Mouse (Mus musculus) testis, postnatal 14 days (tissue): ENCODE measurements at regions not wholly inside any gene's neighbourhood (a gene's known extent, or its start where the extent isn't known, plus 50 kb on each side); places are given as distances from the start of the nearest gene placed in this dataset.

Source experiments
- DNase-seq: peaks from one replicate; pipeline ENCODE4 v3.0.0; 2021; ENCODE audit warnings: low spot score

GRCm38 (mm10) chr4:81005507-81006328 lies 95.3 kb downstream of the Lurap1l start:
- no peak for DNase-seq

DNA sequence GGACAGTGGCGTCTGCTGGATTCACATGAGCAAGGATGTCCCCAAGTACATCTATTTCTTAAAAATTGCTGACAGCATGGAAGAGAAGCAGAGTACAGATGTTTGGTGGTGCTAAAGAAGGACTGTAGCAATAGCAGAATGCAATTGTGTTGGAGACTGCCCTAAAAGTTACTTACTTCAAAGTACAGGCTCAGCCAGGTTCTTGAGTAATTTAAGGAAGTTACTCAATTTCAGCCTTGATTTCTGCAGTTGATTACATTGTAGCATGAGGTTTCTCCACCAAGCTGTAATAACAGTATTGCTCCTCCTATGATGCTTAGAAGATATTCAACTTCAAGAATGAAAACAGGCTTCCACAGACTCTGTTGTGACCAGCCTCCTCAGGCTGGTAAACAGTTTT lies 96.1 kb downstream of the Lurap1l start:
- DNase-seq: no peak

DNA sequence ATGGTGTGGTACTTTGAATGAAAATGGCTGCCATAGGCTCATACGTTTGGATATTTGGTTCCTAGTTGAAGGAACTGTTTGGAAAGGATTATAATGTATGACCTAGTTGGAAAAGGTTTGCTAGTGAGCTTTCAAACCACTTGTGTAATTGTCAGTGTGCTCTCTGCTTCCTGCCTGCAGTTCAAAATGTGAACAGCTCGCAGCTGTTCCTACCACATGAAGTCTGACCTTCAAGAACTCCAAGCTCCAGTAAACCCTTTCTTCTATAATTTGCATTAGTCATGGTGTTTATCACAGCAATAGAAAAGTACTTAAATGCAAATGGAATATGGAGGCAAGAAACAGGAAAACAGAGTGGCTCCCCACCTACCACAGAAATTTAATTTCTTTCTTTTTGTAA lies 111.4 kb downstream of the Lurap1l start:
- DNase-seq: no peak

DNA sequence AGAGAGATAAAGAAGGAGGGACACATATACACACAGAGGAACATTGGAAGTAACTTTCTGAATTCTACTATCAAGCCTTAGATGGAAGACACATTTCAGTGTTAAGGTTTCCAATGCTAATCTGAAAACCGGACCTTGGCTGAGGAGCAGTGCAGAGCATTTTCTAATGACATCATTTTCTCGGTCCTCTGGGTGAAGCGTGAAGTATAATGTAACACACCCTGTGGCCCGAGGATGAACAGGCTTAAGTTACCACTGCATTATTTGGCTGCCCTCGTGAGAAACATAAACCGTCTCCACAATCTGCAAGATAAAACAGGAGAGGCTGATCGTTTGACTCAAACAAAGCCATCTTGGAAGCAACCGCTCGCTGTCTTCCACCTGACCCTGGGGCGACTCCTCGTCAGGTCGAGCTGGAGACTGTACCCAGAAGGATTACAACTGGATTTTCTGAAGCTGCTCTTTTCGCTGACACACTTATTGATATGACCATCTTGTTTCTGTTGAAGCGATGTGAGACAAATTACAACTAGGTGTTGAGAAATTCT lies 113.1 kb downstream of the Lurap1l start:
- DNase-seq: no peak

GRCm38 (mm10) chr4:81027558-81027957 lies 117.1 kb downstream of the Lurap1l start:
- DNase-seq: no peak

GRCm38 (mm10) chr4:81030671-81031070 lies 120.2 kb downstream of the Lurap1l start:
- no peak for DNase-seq

GRCm38 (mm10) chr4:81037336-81037902 lies 127.0 kb downstream of the Lurap1l start:
- DNase-seq: no peak

DNA sequence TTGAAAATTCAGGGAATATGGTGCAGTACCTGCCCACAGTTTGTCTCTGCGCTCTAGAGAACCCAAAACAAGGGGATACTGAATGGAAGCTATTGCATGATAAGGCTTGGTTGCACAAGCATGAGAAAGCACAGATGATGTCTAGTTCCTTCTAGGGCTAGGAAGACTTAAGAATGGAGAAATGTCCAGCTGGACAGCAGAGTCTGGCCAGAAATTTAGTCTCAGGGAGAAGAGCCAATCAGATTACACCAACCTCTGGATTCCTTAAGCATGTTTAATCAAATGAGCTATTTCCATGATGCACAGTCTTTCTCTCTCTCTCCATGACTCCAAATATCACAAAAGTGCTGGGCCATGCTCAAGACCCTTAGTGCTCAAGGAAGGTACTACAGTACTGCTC lies 147.8 kb downstream of the Lurap1l start:
- no peak for DNase-seq

GRCm38 (mm10) chr4:81058809-81059208 lies 148.4 kb downstream of the Lurap1l start:
- no peak for DNase-seq

GRCm38 (mm10) chr4:81059356-81059755 lies 148.9 kb downstream of the Lurap1l start:
- no peak for DNase-seq

GRCm38 (mm10) chr4:81082290-81082947 lies 172.0 kb downstream of the Lurap1l start:
- DNase-seq: no peak

GRCm38 (mm10) chr4:81085188-81085587 lies 174.7 kb downstream of the Lurap1l start:
- DNase-seq: no peak

DNA sequence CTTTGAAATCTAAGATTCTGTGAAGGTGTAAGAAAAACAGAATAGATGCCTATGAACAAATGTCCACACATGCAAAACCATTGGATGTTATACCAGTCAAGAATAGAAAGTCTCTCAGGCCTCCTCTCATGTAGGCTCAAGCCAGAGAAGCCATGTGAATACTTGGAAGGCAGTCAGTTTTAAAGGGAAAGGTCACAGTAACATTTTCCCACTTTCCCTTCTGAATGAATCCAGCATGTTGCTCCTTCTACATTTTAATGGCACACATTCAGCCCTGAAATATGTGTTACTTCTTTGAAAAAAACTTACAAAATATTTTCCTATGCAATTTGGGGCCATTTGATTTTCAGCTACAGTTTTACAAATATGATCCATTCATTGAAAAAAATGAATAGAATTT lies 186.1 kb downstream of the Lurap1l start:
- no peak for DNase-seq

GRCm38 (mm10) chr4:81097597-81097996 lies 187.2 kb downstream of the Lurap1l start:
- no peak for DNase-seq

GRCm38 (mm10) chr4:81101049-81101448 lies 190.6 kb downstream of the Lurap1l start:
- DNase-seq: no peak

GRCm38 (mm10) chr4:81111307-81111706 lies 200.9 kb downstream of the Lurap1l start:
- no peak for DNase-seq

DNA sequence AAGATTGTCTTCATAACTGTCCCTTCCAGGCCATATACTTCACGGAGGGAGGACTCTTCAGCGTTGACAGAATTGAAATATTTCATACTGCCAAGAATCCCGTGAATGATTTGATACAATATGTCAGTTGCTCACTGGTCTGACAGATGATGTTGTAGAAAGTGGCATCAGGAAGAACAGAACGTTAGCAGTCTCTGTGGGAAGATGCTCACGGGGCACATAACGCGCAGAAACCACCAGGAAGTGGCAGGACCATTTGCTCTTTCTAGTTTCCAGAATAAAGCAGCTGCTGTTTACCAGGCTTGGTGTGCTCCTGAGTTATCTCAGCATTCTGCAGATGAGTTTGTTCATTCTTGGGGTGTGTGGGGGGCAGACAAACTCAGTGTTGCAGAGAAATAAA lies 206.0 kb downstream of the Lurap1l start:
- DNase-seq: no peak

GRCm38 (mm10) chr4:81124155-81124554 lies 213.7 kb downstream of the Lurap1l start:
- no peak for DNase-seq

- no peak for DNase-seq
These were observed 219.4 kb downstream of the Lurap1l start for GRCm38 (mm10) chr4:81129874-81130273.

- DNase-seq: no peak
These were observed 262.7 kb downstream of the Lurap1l start for GRCm38 (mm10) chr4:81173111-81173510.

- no peak for DNase-seq
These were observed 265.1 kb downstream of the Mpdz start for GRCm38 (mm10) chr4:81177443-81178041.

GRCm38 (mm10) chr4:81178047-81178781 lies 264.4 kb downstream of the Mpdz start:
- DNase-seq: no peak
